Mouse (Mus musculus) heart, postnatal 0 days (tissue): ENCODE measurements at regions not wholly inside any gene's neighbourhood (a gene's known extent, or its start where the extent isn't known, plus 50 kb on each side); places are given as distances from the start of the nearest gene placed in this dataset.

Source experiments
- CTCF ChIP-seq: IDR thresholded peaks from 2 replicates; pipeline ENCODE4 v1.5.1; 2016; ENCODE audit warnings: antibody characterized with exemption, control low read depth, low read depth
- EP300 ChIP-seq: IDR thresholded peaks from 2 replicates; pipeline ENCODE4 v1.6.1; 2016; ENCODE audit warnings: antibody characterized with exemption, low read depth

GRCm38 (mm10) chr14:18508359-18508647 lies 176.6 kb upstream of the Ube2e1 start:
- TF ChIP-seq CTCF, result no peak
- TF ChIP-seq EP300, result no peak
